Mouse (Mus musculus): ENCODE measurements at regions not wholly inside any gene's neighbourhood (a gene's known extent, or its start where the extent isn't known, plus 50 kb on each side); places are given as distances from the start of the nearest gene placed in this dataset.

DNA sequence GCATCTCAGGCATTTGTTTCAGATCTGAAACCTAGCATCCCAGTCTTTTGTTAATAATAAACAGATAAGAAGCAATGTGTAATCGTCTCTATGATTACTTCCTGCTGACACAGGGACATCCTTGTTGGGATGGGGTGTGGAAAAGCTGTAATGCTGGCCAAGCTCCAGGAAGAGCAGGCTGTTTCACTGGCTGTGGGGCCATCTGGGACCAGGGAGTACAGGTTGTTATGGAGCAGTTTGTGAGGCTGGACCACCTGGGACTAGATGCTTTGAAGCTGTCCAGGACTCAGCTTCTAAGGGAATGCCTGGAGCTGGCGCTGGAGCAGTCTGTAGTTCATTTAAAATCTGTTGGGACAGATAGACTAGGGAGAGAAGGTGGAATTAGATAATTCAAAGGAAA is 361.5 kb downstream of the Fut8 start:
- TF ChIP-seq CTCF (IDR thresholded peaks at IDR 0.05; ENCODE audit: low read depth, low read length) = no peak
- TF ChIP-seq TAL1 (conservative IDR thresholded peaks at IDR 0.05; ENCODE audit: low read depth, low read length) = no peak
- TF ChIP-seq GATA1 (IDR thresholded peaks at IDR 0.05; ENCODE audit: borderline replicate concordance, low read length) = no peak
- no peak for TF ChIP-seq POLR2AphosphoS5 (IDR thresholded peaks at IDR 0.05; ENCODE audit: insufficient replicate concordance, low read depth, low read length)
- no peak for TF ChIP-seq GATA2 (IDR thresholded peaks at IDR 0.05; ENCODE audit: borderline replicate concordance, low read depth, low read length)
